Comparison of ENCODE assay signal across 26 mouse cellular contexts in the genomic region with DNA sequence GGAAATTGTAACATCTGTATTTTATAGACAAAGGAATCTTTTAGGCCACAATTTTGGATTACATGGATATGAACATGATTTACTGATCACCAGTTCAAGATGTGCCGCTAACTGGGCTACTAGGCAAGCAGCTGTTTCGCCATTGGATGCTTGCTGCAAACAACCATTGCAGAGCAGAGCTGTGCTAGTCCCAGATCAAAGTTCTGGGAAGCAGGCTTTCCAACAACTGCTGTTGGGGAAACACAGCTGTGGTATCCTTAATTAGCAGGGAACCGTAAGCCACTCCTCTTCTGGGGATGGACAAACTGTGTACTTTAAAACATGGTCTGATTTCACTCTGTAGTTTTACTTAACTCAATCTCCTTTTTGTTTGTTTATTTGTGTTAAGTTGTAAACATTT.
DNase-seq lines count a peak whose midpoint lies in the region; ATAC-seq and TF ChIP-seq lines count a peak whose summit lies in the region.
"Had no signal": no experiment of that assay in that cellular context is flagged by ENCODE, and none has a peak within 500 bp of the region (broad histone marks: within the 10 kb centered on the region; RNA-seq: fewer than 3 reads in every experiment).

No protein-coding gene starts in this region.

- H3K4me3 ChIP-seq in kidney, embryonic 15.5 days (replicated peaks), result no peak overlapping the region
- H3K4me3 ChIP-seq in kidney, embryonic 14.5 days (ENCODE audit: low read length), result no peak overlapping the region
- H3K4me3 ChIP-seq in embryonic facial prominence, embryonic 14.5 days (ENCODE audit: low read depth, low read length), result no peak overlapping the region
- no peak overlapping the region for H3K4me3 ChIP-seq in limb, embryonic 14.5 days (replicated peaks; ENCODE audit: low read length)
- H3K4me3 ChIP-seq: forebrain, embryonic 13.5 days; hindbrain, embryonic 10.5 days; hindbrain, embryonic 15.5 days; layer of hippocampus, adult 2 months; left cerebral cortex, adult 2 months had no signal

- H3K9ac ChIP-seq in kidney, embryonic 15.5 days, result no peak overlapping the region
- H3K9ac ChIP-seq in kidney, embryonic 14.5 days (ENCODE audit: low read depth, low read length), result no peak overlapping the region
- no peak overlapping the region for H3K9ac ChIP-seq in embryonic facial prominence, embryonic 14.5 days (ENCODE audit: low read depth, low read length)
- H3K9ac ChIP-seq in limb, embryonic 14.5 days (ENCODE audit: low read depth, low read length, severe bottlenecking), result no peak overlapping the region
- H3K9ac ChIP-seq: forebrain, embryonic 13.5 days; hindbrain, embryonic 15.5 days had no signal

- H3K4me2 ChIP-seq in kidney, embryonic 15.5 days, result no peak overlapping the region
- no peak overlapping the region for H3K4me2 ChIP-seq in kidney, embryonic 14.5 days (replicated peaks; ENCODE audit: low read depth, low read length)
- H3K4me2 ChIP-seq in embryonic facial prominence, embryonic 14.5 days (ENCODE audit: low read depth, low read length), result no peak overlapping the region
- no peak overlapping the region for H3K4me2 ChIP-seq in limb, embryonic 14.5 days (replicated peaks; ENCODE audit: low read depth, low read length, severe bottlenecking)
- H3K4me2 ChIP-seq: forebrain, embryonic 13.5 days; hindbrain, embryonic 15.5 days; liver, embryonic 11.5 days had no signal

- peak; percentile 74 for DNase-seq in embryonic facial prominence, embryonic 14.5 days (ENCODE audit: low spot score)
- DNase-seq in hindlimb bud, embryonic 11.5 days (ENCODE audit: extremely low spot score, low read depth, low spot score), result peak; percentile 20
- peak; percentile 46 for DNase-seq in limb, embryonic 14.5 days (ENCODE audit: low spot score)
- no peak for DNase-seq in adrenal gland, postnatal 14 days
- no peak for DNase-seq in spleen, postnatal 4 days (ENCODE audit: low spot score in 2 of 2)
- DNase-seq: adrenal gland, postnatal 36 days; B cell, adult 2 months; cerebellum, adult 2 months; cerebellum, postnatal 14 days; heart, postnatal 14 days; kidney, adult 2 months; kidney, postnatal 36 days; lung, postnatal 10 days; midbrain, embryonic 14.5 days; right cerebral cortex, postnatal 4 days; thymus, adult 2 months; thymus, postnatal 36 days had no signal

- no peak for TF ChIP-seq POLR2A in limb, embryonic 14.5 days (IDR thresholded peaks at IDR 0.05; ENCODE audit: borderline replicate concordance, extremely low read depth, insufficient read depth, insufficient read length)

- no peaks in the 10 kb centered on the region for H3K4me1 ChIP-seq in kidney, embryonic 15.5 days
- H3K4me1 ChIP-seq in kidney, embryonic 14.5 days (ENCODE audit: control insufficient read depth, insufficient read depth, low read length), result 0 out of 2 replicates have a peak, but pooled peaks cover 3% of the 10 kb centered on the region
- no peaks in the 10 kb centered on the region; the same call in 1 of the 2 replicates for H3K4me1 ChIP-seq in embryonic facial prominence, embryonic 14.5 days (ENCODE audit: control insufficient read depth, insufficient read depth, low read length)
- peaks cover 2% of the 10 kb centered on the region; the same call in 1 of the 2 replicates for H3K4me1 ChIP-seq in limb, embryonic 14.5 days (ENCODE audit: control insufficient read depth, insufficient read depth, low read length)
- H3K4me1 ChIP-seq: forebrain, embryonic 13.5 days; hindbrain, embryonic 15.5 days had no signal

- no peaks in the 10 kb centered on the region for H3K9me3 ChIP-seq in kidney, embryonic 15.5 days (replicated peaks)
- no peaks in the 10 kb centered on the region for H3K9me3 ChIP-seq in kidney, embryonic 14.5 days (ENCODE audit: control insufficient read depth, low read length)
- H3K9me3 ChIP-seq in embryonic facial prominence, embryonic 14.5 days (ENCODE audit: control insufficient read depth, low read length), result no peaks in the 10 kb centered on the region
- no peaks in the 10 kb centered on the region for H3K9me3 ChIP-seq in limb, embryonic 14.5 days (ENCODE audit: control insufficient read depth, low read length)
- H3K9me3 ChIP-seq: forebrain, embryonic 13.5 days; hindbrain, embryonic 10.5 days; hindbrain, embryonic 15.5 days had no signal

- H3K36me3 ChIP-seq in kidney, embryonic 15.5 days, result no peaks in the 10 kb centered on the region
- no peaks in the 10 kb centered on the region for H3K36me3 ChIP-seq in kidney, embryonic 14.5 days (ENCODE audit: control insufficient read depth, insufficient read depth, low read length)
- H3K36me3 ChIP-seq in embryonic facial prominence, embryonic 14.5 days (ENCODE audit: control insufficient read depth, insufficient read depth, low read length), result no peaks in the 10 kb centered on the region
- no peaks in the 10 kb centered on the region for H3K36me3 ChIP-seq in limb, embryonic 14.5 days (ENCODE audit: control insufficient read depth, insufficient read depth, low read length)
- H3K36me3 ChIP-seq: hindbrain, embryonic 10.5 days; hindbrain, embryonic 15.5 days had no signal

- no peak for ATAC-seq in kidney, embryonic 15.5 days (replicated peaks; ENCODE audit: low FRiP score)
- ATAC-seq in kidney, embryonic 14.5 days (ENCODE audit: low FRiP score, low TSS enrichment), result no peak
- peak; percentile 62 for ATAC-seq in embryonic facial prominence, embryonic 14.5 days (ENCODE audit: low read depth)
- peak; percentile 81 for ATAC-seq in limb, embryonic 14.5 days (ENCODE audit: low FRiP score, low read depth)
- ATAC-seq: forebrain, embryonic 13.5 days had no signal

- H3K27ac ChIP-seq in kidney, embryonic 15.5 days, result 0 out of 2 replicates have a peak overlapping the region, but pooled peaks have one; percentile 13
- no peak overlapping the region for H3K27ac ChIP-seq in kidney, embryonic 14.5 days (ENCODE audit: low read depth, low read length)
- no peak overlapping the region for H3K27ac ChIP-seq in embryonic facial prominence, embryonic 14.5 days (replicated peaks; ENCODE audit: low read depth, low read length)
- no peak overlapping the region for H3K27ac ChIP-seq in limb, embryonic 14.5 days (replicated peaks; ENCODE audit: low read depth, low read length)
- H3K27ac ChIP-seq: forebrain, embryonic 13.5 days; hindbrain, embryonic 10.5 days; hindbrain, embryonic 15.5 days; layer of hippocampus, adult 2 months; left cerebral cortex, adult 2 months; macrophage had no signal

- H3K27me3 ChIP-seq in kidney, embryonic 15.5 days, result no peaks in the 10 kb centered on the region
- H3K27me3 ChIP-seq in kidney, embryonic 14.5 days (ENCODE audit: control insufficient read depth, insufficient read depth, low read length), result no peaks in the 10 kb centered on the region
- no peaks in the 10 kb centered on the region for H3K27me3 ChIP-seq in embryonic facial prominence, embryonic 14.5 days (replicated peaks; ENCODE audit: control insufficient read depth, insufficient read depth, low read length)
- no peaks in the 10 kb centered on the region for H3K27me3 ChIP-seq in limb, embryonic 14.5 days (ENCODE audit: control insufficient read depth, insufficient read depth, low read length)
- H3K27me3 ChIP-seq: forebrain, embryonic 13.5 days; hindbrain, embryonic 15.5 days had no signal

- WGBS in kidney, embryonic 15.5 days, result 34% methylated on average over 3 of the region's 3 CpGs
- 25% methylated on average over 3 of the region's 3 CpGs for WGBS in kidney, embryonic 14.5 days
- 39% methylated on average over 3 of the region's 3 CpGs for WGBS in embryonic facial prominence, embryonic 14.5 days
- 16% methylated on average over 3 of the region's 3 CpGs for WGBS in limb, embryonic 14.5 days

Comparison
In these comparisons a context has a peak if more than half of its experiments do, and no peak if none do; other contexts are left out.
1. ATAC-seq: peak in embryonic facial prominence, embryonic 14.5 days (single experiment) and limb, embryonic 14.5 days (single experiment); none in kidney, embryonic 15.5 days (single experiment) and kidney, embryonic 14.5 days (single experiment).
2. DNase-seq: peak in embryonic facial prominence, embryonic 14.5 days (single experiment), hindlimb bud, embryonic 11.5 days (single experiment) and limb, embryonic 14.5 days (single experiment); none in adrenal gland, postnatal 14 days (single experiment) and spleen, postnatal 4 days (0 of 2).